Mouse (Mus musculus) cortical plate, adult 2 months (tissue): ENCODE results near the gene Hist1h2bm. TPM values are rescaled to one million over a fixed set of nuclear protein-coding genes. Genes with fewer than 3 reads are reported as not detected.
"Not testable (repeated sequence)": the region's sequence is repeated elsewhere in the genome, so short reads cannot be mapped to it uniquely, and the experiment has no call there.

Experiments
- H3K27ac ChIP-seq: fragments of 200-500 bp; 2 replicates; pipeline ENCODE4 v1.5.1; 2012; ENCODE audit warnings: low read length, control low read depth, inconsistent platforms; ENCODE audit not compliant: insufficient read depth
- H3K4me1 ChIP-seq: fragments of 200-500 bp; 2 replicates; pipeline ENCODE4 v1.6.1; 2011; ENCODE audit warnings: low read length; ENCODE audit not compliant: control insufficient read depth, insufficient read depth
- H3K4me3 ChIP-seq: fragments of 200-500 bp; 2 replicates; pipeline ENCODE4 v1.5.1; 2011; ENCODE audit warnings: mild to moderate bottlenecking, low read length, control low read depth; ENCODE audit not compliant: insufficient read depth
- CTCF ChIP-seq: fragments of 200-500 bp; IDR thresholded peaks from 2 replicates; pipeline ENCODE4 v1.5.1; 2011; ENCODE audit warnings: mild to moderate bottlenecking, control low read depth, low read length; ENCODE audit not compliant: insufficient read depth; ENCODE audit errors: extremely low read depth
- POLR2A ChIP-seq: fragments of 200-500 bp; IDR thresholded peaks from 2 replicates; pipeline ENCODE4 v1.6.1; 2011; ENCODE audit warnings: mild to moderate bottlenecking, low read length, control low read depth; ENCODE audit not compliant: insufficient read depth; ENCODE audit errors: extremely low read depth
- polyA plus RNA-seq: library from polyadenylated mRNA; depleted of rRNA; stranded (reverse); fragments of >200 nt; gene quantifications from 2 replicates; pipeline ENCODE4 v1.2.3, GENCODE M21; 2012

Gene Hist1h2bm
- polyA plus RNA-seq, 1 experiment = 0.77 TPM

GRCm38 (mm10) chr13:21729544-21729943, 7.7 kb downstream of the Hist1h2bm start:
- TF ChIP-seq CTCF (no peak), POLR2A (no peak)

GRCm38 (mm10) chr13:21733466-21733865, 11.6 kb downstream of the Hist1h2bm start:
- no peak for TF ChIP-seq POLR2A
- TF ChIP-seq CTCF = no peak
- H3K27ac ChIP-seq = no peak overlapping the region
- H3K4me3 ChIP-seq = no peak overlapping the region
- H3K4me1 ChIP-seq = no peaks in the 10 kb centered on the region; the same call in 1 of the 2 replicates

More at GRCm38 (mm10) chr13:21729544-21729943, 7.7 kb downstream of the Hist1h2bm start:
- no peaks in the 10 kb centered on the region; the same call in 1 of the 2 replicates for H3K4me1 ChIP-seq
- H3K27ac ChIP-seq = no peak overlapping the region
- no peak overlapping the region for H3K4me3 ChIP-seq

- H3K27ac ChIP-seq = no peak overlapping the region
- no peaks in the 10 kb centered on the region; the same call in 1 of the 2 replicates for H3K4me1 ChIP-seq
- TF ChIP-seq CTCF = peak; percentile 81
- no peak for TF ChIP-seq POLR2A
- H3K4me3 ChIP-seq = peak overlapping the region; percentile 51
These were observed 12.4 kb downstream of the Hist1h2bm start for GRCm38 (mm10) chr13:21734010-21734905.

- Histone ChIP-seq H3K27ac (0 out of 2 replicates have a peak within 1 kb of the TSS, but pooled peaks have one; percentile 9), H3K4me3 (peak within 1 kb of the TSS; percentile 51)
- peak; percentile 83 for TF ChIP-seq POLR2A
- not testable (repeated sequence) for H3K4me1 ChIP-seq
These were observed 13.3 kb downstream of the Hist1h2bm start, which contains the start of gene Hist1h4j for GRCm38 (mm10) chr13:21734906-21735767. TSS of gene Hist1h4j (plus strand) at chr13:21735064.

- Histone ChIP-seq H3K27ac (no peak overlapping the region), H3K4me1 (peaks cover 2% of the 10 kb centered on the region; the same call in 1 of the 2 replicates)
- TF ChIP-seq CTCF (no peak), POLR2A (no peak)
These were observed 23.2 kb downstream of the Hist1h2bm start for GRCm38 (mm10) chr13:21745006-21745405.

GRCm38 (mm10) chr13:21749387-21750158, 27.7 kb downstream of the Hist1h2bm start:
- no peak overlapping the region for H3K27ac ChIP-seq

More at GRCm38 (mm10) chr13:21745006-21745405, 23.2 kb downstream of the Hist1h2bm start:
- no peak overlapping the region for H3K4me3 ChIP-seq

GRCm38 (mm10) chr13:21750159-21751017, 28.5 kb downstream of the Hist1h2bm start, which contains the start of gene Hist1h4k:
TSS of gene Hist1h4k (minus strand) at chr13:21750505.
- peak; percentile 90 for TF ChIP-seq POLR2A
- H3K4me3 ChIP-seq = peak within 1 kb of the TSS; percentile 58
- not testable (repeated sequence) for H3K27ac ChIP-seq, H3K4me1 ChIP-seq

More at GRCm38 (mm10) chr13:21749387-21750158, 27.7 kb downstream of the Hist1h2bm start:
- no peak for TF ChIP-seq CTCF
- TF ChIP-seq POLR2A = no peak
- peak overlapping the region; percentile 58 for H3K4me3 ChIP-seq
- peaks cover 2% of the 10 kb centered on the region; the same call in 1 of the 2 replicates for H3K4me1 ChIP-seq

GRCm38 (mm10) chr13:21751417-21751816, 29.6 kb downstream of the Hist1h2bm start:
- peaks cover 2% of the 10 kb centered on the region; the same call in 1 of the 2 replicates for H3K4me1 ChIP-seq
- no peak for TF ChIP-seq CTCF
- TF ChIP-seq POLR2A = no peak
- no peak overlapping the region for H3K27ac ChIP-seq
- no peak overlapping the region for H3K4me3 ChIP-seq
